Comparison of ENCODE assay signal across 8 mouse cellular contexts in the genomic region with DNA sequence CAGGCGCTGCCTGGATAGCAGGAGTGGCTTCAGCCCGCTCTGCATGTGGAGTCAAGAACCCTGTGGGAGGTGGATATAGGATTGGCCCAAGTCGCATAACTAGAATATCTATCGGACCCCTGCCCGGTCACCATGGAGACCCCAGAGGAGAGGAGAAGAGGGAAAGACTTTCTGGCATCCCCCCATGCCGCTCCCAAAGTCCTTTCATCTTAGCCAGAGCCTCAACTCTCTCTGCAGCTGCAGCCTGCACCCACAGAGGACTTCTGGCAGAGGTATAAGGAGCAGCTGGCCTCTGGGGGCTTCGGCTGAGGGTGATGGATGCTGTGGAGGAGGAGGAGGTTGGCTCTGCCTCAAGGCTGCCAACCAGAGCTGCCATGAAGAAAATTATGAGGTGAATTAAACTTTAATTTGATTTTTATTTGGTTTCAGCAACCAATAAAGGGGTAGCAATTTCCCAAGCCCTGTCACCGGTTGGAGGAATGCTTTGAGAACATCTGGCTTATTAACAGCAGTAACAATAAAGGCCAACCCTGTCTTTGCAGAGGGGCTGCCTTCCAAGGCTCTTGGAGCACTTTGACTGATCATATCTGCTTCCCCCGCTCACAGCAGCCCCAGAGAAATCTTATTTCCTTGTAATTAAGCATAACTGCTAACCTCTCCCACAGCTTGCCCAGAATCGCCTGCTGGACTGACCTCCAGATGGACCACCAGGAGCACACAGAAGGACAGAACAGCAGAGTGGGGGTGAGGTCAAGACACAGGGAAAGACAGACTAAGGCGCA. TPM values are rescaled to one million over a fixed set of nuclear protein-coding genes. Genes with fewer than 3 reads are reported as not detected.
A peak's percentile ranks its signal among the peaks of the same experiment; 100 is the strongest.
DNase-seq lines count a peak whose midpoint lies in the region; ATAC-seq and TF ChIP-seq lines count a peak whose summit lies in the region.

No protein-coding gene starts in this region.

- DNase-seq in kidney, postnatal 14 days: no peak
- DNase-seq in brain, embryonic 14.5 days (ENCODE audit: low read depth): peak; percentile 73
- DNase-seq in spleen, postnatal 36 days (ENCODE audit: low spot score in 2 of 2): no peak
- DNase-seq in urinary bladder, adult 18-20 months (ENCODE audit: low spot score in 2 of 2): no peak
- DNase-seq in cerebellum, adult 18-20 months: no peak

- no peak for TF ChIP-seq CTCF in brain, embryonic 14.5 days (IDR thresholded peaks at IDR 0.05; ENCODE audit: borderline replicate concordance, extremely low read depth, insufficient read depth, insufficient read length)

- H3K27me3 ChIP-seq in kidney, embryonic 14.5 days (ENCODE audit: control insufficient read depth, insufficient read depth, low read length): peaks cover 10% of the 10 kb centered on the region; the same call in 1 of the 2 replicates
- H3K27me3 ChIP-seq in hindbrain, embryonic 13.5 days: peaks cover 43% of the 10 kb centered on the region
- H3K27me3 ChIP-seq in midbrain, embryonic 15.5 days (replicated peaks): peaks cover 15% of the 10 kb centered on the region

- no peaks in the 10 kb centered on the region for H3K9me3 ChIP-seq in kidney, embryonic 14.5 days (ENCODE audit: control insufficient read depth, low read length)
- H3K9me3 ChIP-seq in hindbrain, embryonic 13.5 days: no peaks in the 10 kb centered on the region
- no peaks in the 10 kb centered on the region for H3K9me3 ChIP-seq in midbrain, embryonic 15.5 days

- H3K4me3 ChIP-seq in kidney, embryonic 14.5 days (ENCODE audit: low read length): peak overlapping the region; percentile 42
- peak overlapping the region; percentile 43 for H3K4me3 ChIP-seq in hindbrain, embryonic 13.5 days
- peak overlapping the region; percentile 42 for H3K4me3 ChIP-seq in midbrain, embryonic 15.5 days

- peak overlapping the region; percentile 56 for H3K4me2 ChIP-seq in kidney, embryonic 14.5 days (replicated peaks; ENCODE audit: low read depth, low read length)
- H3K4me2 ChIP-seq in hindbrain, embryonic 13.5 days: peak overlapping the region; percentile 84
- H3K4me2 ChIP-seq in midbrain, embryonic 15.5 days: peak overlapping the region; percentile 84

- TF ChIP-seq POLR2A in brain, embryonic 14.5 days (IDR thresholded peaks at IDR 0.05; ENCODE audit: borderline replicate concordance, extremely low read depth, insufficient read depth, insufficient read length, poor library complexity, severe bottlenecking): no peak

- 0 out of 2 replicates have a peak, but pooled peaks cover 10% of the 10 kb centered on the region for H3K4me1 ChIP-seq in kidney, embryonic 14.5 days (ENCODE audit: control insufficient read depth, insufficient read depth, low read length)
- peaks cover 50% of the 10 kb centered on the region for H3K4me1 ChIP-seq in hindbrain, embryonic 13.5 days (replicated peaks)
- peaks cover 47% of the 10 kb centered on the region for H3K4me1 ChIP-seq in midbrain, embryonic 15.5 days

- WGBS in kidney, embryonic 14.5 days: 11% methylated on average over 11 of the region's 11 CpGs
- 8% methylated on average over 11 of the region's 11 CpGs for WGBS in hindbrain, embryonic 13.5 days
- 10% methylated on average over 11 of the region's 11 CpGs for WGBS in midbrain, embryonic 15.5 days

- no peaks in the 10 kb centered on the region for H3K36me3 ChIP-seq in kidney, embryonic 14.5 days (ENCODE audit: control insufficient read depth, insufficient read depth, low read length)
- H3K36me3 ChIP-seq in hindbrain, embryonic 13.5 days: no peaks in the 10 kb centered on the region
- no peaks in the 10 kb centered on the region for H3K36me3 ChIP-seq in midbrain, embryonic 15.5 days (replicated peaks)

- no peak overlapping the region for H3K27ac ChIP-seq in kidney, embryonic 14.5 days (ENCODE audit: low read depth, low read length)
- peak overlapping the region; percentile 36 for H3K27ac ChIP-seq in hindbrain, embryonic 13.5 days
- H3K27ac ChIP-seq in midbrain, embryonic 15.5 days: peak overlapping the region; percentile 57; the same call in 1 of the 2 replicates

- ATAC-seq in kidney, embryonic 14.5 days (ENCODE audit: low FRiP score, low TSS enrichment): 0 out of 2 replicates have a peak, but pooled peaks have one; percentile 37
- ATAC-seq in hindbrain, embryonic 13.5 days (ENCODE audit: low FRiP score): peak; percentile 77
- ATAC-seq in midbrain, embryonic 15.5 days (replicated peaks): peak; percentile 41; the same call in 1 of the 2 replicates

- H3K9ac ChIP-seq in kidney, embryonic 14.5 days (ENCODE audit: low read depth, low read length): no peak overlapping the region; the same call in 1 of the 2 replicates
- 0 out of 2 replicates have a peak overlapping the region, but pooled peaks have one; percentile 63 for H3K9ac ChIP-seq in hindbrain, embryonic 13.5 days
- H3K9ac ChIP-seq in midbrain, embryonic 15.5 days: peak overlapping the region; percentile 32; the same call in 1 of the 2 replicates

RNA-seq across cellular contexts. Expression of gene Pou2f1, which starts 46.8 kb away (rescaled TPM):
- polyA plus RNA-seq in kidney, embryonic 14.5 days (2014; fragmentation: Nextera tagmentation; extraction: Ambion mirVana): 25.4 and 32.6 TPM in 2 replicates
- polyA plus RNA-seq in brain, embryonic 14.5 days (2012; rRNA removed): 16.0 and 21.2 TPM in 2 replicates
- 21.0 and 22.2 TPM in 2 replicates for polyA plus RNA-seq in hindbrain, embryonic 13.5 days (2015; fragmentation: Nextera tagmentation; extraction: Ambion mirVana)
- 25.6 and 30.1 TPM in 2 replicates for polyA plus RNA-seq in midbrain, embryonic 15.5 days (2015; fragmentation: Nextera tagmentation; extraction: Ambion mirVana)
